Mouse (Mus musculus) E14TG2a.4 (cell line): ENCODE results near the gene Lrrc8d.

ENCODE experiments used
- CTCF ChIP-seq: conservative IDR thresholded peaks from 2 replicates; pipeline ENCODE4 v1.5.1; 2014; ENCODE audit warnings: low read length
- NANOG ChIP-seq: IDR thresholded peaks from 2 replicates; pipeline ENCODE4 v1.6.1; 2014; ENCODE audit warnings: borderline replicate concordance, low read length, mixed read lengths

DNA sequence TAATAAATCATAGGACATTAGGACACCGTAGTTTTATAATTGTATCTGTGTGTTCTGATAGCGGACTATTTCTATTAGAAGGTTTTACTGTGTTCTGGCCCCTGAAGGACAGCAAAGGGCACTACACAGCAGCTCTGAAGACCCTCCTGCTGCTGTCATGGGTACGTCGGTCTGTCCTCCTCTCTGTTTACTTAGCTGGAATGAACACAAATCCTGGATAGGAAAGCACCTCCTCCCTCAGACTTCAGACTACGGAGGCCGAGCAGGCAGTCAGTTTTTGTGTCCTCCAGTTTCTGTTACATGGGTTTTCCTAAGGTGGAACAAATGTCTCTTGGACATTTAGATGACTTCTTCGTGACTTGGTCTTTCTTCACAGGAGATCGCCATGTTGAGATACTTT is 78.4 kb downstream of the Lrrc8d start:
- TF ChIP-seq CTCF: no peak
- no peak for TF ChIP-seq NANOG
